Mouse (Mus musculus) thymus, adult 2 months (tissue): ENCODE results near the gene Plekhf1. TPM values are rescaled to one million over a fixed set of nuclear protein-coding genes. Genes with fewer than 3 reads are reported as not detected.

Source experiments
- DNase-seq: peaks from one replicate; pipeline ENCODE4 v3.0.0; 2021
- H3K27ac ChIP-seq: fragments of 200-500 bp; 2 replicates; pipeline ENCODE4 v1.5.1; 2012; ENCODE audit warnings: low read length, control low read depth; ENCODE audit not compliant: control insufficient read depth, insufficient read depth
- H3K27me3 ChIP-seq: fragments of 200-500 bp; 2 replicates; pipeline ENCODE4 v1.6.1; 2012; ENCODE audit warnings: mild to moderate bottlenecking, low read length, moderate library complexity, mixed read lengths; ENCODE audit not compliant: control insufficient read depth, insufficient read depth
- H3K36me3 ChIP-seq: fragments of 200-500 bp; 2 replicates; pipeline ENCODE4 v1.6.1; 2012; ENCODE audit warnings: mild to moderate bottlenecking, low read length, moderate library complexity; ENCODE audit not compliant: control insufficient read depth, insufficient read depth
- H3K4me1 ChIP-seq: fragments of 200-500 bp; replicated peaks from 2 replicates; pipeline ENCODE4 v1.6.1; 2012; ENCODE audit warnings: low read length; ENCODE audit not compliant: control insufficient read depth, insufficient read depth
- H3K4me3 ChIP-seq: fragments of 200-500 bp; 2 replicates; pipeline ENCODE4 v1.5.1; 2012; ENCODE audit warnings: mild to moderate bottlenecking, low read length, control low read depth, moderate library complexity; ENCODE audit not compliant: control insufficient read depth, insufficient read depth
- CTCF ChIP-seq: fragments of 200-500 bp; IDR thresholded peaks from 2 replicates; pipeline ENCODE4 v1.5.1; 2012; ENCODE audit warnings: mild to moderate bottlenecking, control low read depth, low read length, moderate library complexity, borderline replicate concordance; ENCODE audit not compliant: control insufficient read depth, poor library complexity, insufficient read depth; ENCODE audit errors: extremely low read depth
- POLR2A ChIP-seq: fragments of 200-500 bp; IDR thresholded peaks from 2 replicates; pipeline ENCODE4 v1.6.1; 2012; ENCODE audit warnings: mild to moderate bottlenecking, low read length, control low read depth, moderate library complexity; ENCODE audit not compliant: control insufficient read depth, poor library complexity, insufficient read depth; ENCODE audit errors: extremely low read depth
- WGBS: fragments of 180-500 bp; shearing (Covaris S2); methylation state at CpG from one replicate; pipeline ENCODE4 v1.1.7; 2018; 5-methylcytosine and 5-hydroxymethylcytosine counted together
- polyA plus RNA-seq: library from polyadenylated mRNA; depleted of rRNA; stranded (reverse); fragments of >200 nt; gene quantifications from 2 replicates; pipeline ENCODE4 v1.2.3, GENCODE M21; 2012; rRNA removed

The Plekhf1 gene
- polyA plus RNA-seq, 1 experiment: 5.8 TPM

- no peaks in the 10 kb centered on the region for H3K36me3 ChIP-seq
- no peak for TF ChIP-seq POLR2A
- no peak for TF ChIP-seq CTCF
- H3K27me3 ChIP-seq: no peaks in the 10 kb centered on the region
- no peak overlapping the region for H3K4me3 ChIP-seq
- WGBS: 22% methylated on average over 11 of the region's 11 CpGs
- DNase-seq: peak; percentile 38
- no peak overlapping the region for H3K27ac ChIP-seq
- peaks cover 8% of the 10 kb centered on the region for H3K4me1 ChIP-seq
Observed at GRCm38 (mm10) chr7:38167724-38168141, 60.1 kb downstream of the Plekhf1 start.

Other genes with a start within 250 kb of the Plekhf1 start
- 10.3 and 11.4 TPM in 2 replicates for gene Uri1, start 204.5 kb downstream of the Plekhf1 start, polyA plus RNA-seq
- 27.1 and 57.3 TPM in 2 replicates for gene Ccne1, start 120.5 kb downstream of the Plekhf1 start, polyA plus RNA-seq
- gene 1600014C10Rik, start 44.8 kb downstream of the Plekhf1 start, polyA plus RNA-seq: 30.9 and 44.8 TPM in 2 replicates
- gene Pop4, start 43.4 kb upstream of the Plekhf1 start, polyA plus RNA-seq: 16.8 and 17.8 TPM in 2 replicates